Mouse (Mus musculus): ENCODE results near the gene Fscn3.

Fscn3 gene

GRCm38 (mm10) chr6:28486905-28487304, 59.3 kb downstream of the Fscn3 start:
- DNase-seq (ENCODE audit: low spot score): no peak
